Mouse (Mus musculus) subcutaneous adipose tissue, adult 2 months (tissue): ENCODE results near the gene Cyba. TPM values are rescaled to one million over a fixed set of nuclear protein-coding genes. Genes with fewer than 3 reads are reported as not detected.

Source experiments
- polyA plus RNA-seq: library from polyadenylated mRNA; depleted of rRNA; stranded (reverse); fragments of >200 nt; gene quantifications from 2 replicates; pipeline ENCODE4 v1.2.3, GENCODE M21; 2012; ENCODE audit warnings: low replicate concordance; rRNA removed

The Cyba gene
- 87.0 and 191 TPM in 2 replicates for polyA plus RNA-seq

DNA sequence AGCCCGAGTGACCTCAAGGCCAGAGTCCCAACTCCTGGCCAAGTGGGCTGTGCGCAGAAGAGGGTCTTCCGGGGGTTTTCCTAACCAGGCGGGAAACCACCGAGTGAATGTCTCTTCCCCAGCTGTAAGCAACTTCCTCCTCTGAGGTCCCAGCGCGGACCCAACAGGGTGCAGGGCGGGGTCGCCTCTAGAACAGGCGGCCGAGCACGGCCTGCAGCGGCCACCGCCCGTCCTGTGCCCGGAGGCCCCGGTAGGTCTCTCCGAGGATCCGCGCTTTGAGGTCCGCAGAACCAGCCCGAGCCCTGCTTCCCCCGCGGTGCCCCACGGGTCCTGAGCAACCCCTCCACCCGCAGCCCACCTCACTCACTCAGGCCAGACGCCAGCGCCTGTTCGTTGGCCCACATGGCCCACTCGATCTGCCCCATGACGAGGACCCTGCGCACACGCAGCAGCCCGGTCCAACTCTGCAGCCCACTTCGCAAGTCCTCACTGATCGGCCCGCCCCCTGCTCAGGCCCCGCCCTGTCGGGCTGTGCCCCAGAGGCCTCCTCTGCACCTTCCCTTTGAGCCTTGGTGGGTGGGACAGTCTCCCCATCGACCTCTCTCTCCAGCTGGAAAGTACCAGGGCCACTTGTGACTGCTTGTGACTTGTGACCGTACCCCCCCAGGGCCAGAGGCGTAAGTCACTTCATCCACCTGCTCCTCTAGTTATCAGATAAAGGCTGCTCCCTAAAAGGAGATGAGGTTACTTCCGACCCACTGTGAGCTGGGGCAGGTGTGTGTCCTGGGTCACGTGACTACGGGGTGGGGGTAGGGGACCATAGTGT lies at the start of gene Cyba:
TSS of gene Cyba (minus strand) at position 488 of the 826 bp plus-strand sequence.

DNA sequence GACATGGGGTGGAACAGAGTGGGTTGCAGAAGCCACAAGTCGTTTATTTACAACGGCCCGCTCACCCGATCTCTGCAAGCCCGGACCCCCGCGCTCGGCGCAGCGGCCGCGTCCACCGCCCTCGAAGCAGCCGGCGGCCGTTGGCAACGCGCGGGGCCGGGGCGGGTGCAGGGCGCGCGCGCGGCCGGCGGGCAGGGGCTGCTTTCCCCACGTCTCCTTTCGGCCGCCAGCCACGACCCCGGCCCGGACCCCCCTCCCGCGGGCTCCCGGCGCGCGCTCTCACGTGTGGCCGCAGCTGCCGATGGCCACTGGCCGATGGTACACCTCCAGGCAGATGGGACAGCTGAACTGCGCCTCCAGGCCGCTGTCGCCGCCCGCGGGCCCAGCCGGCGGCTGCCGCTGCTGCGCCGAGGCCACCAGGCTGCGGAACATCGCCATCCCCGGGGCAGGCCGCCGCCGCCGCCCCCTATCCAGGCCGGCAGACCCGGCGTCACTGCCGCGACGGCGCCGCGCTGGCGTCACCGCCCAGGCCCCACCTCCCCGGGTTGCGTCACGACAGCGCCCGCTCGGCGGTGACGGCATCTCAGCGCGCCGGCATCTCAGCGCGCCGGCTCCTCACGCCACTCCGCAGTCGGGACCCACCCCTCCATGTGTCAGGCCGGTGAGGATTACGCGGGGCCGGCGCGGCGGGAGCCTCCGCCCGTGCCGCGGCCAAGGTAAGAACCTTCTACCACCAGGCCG lies 43.0 kb upstream of the Cyba start, which contains the start of the genes Rnf166 and Ctu2:
TSS of gene Rnf166 (minus strand) at position 485 of the 741 bp plus-strand sequence.
TSS of gene Ctu2 (plus strand) at position 564 of the 741 bp plus-strand sequence.

DNA sequence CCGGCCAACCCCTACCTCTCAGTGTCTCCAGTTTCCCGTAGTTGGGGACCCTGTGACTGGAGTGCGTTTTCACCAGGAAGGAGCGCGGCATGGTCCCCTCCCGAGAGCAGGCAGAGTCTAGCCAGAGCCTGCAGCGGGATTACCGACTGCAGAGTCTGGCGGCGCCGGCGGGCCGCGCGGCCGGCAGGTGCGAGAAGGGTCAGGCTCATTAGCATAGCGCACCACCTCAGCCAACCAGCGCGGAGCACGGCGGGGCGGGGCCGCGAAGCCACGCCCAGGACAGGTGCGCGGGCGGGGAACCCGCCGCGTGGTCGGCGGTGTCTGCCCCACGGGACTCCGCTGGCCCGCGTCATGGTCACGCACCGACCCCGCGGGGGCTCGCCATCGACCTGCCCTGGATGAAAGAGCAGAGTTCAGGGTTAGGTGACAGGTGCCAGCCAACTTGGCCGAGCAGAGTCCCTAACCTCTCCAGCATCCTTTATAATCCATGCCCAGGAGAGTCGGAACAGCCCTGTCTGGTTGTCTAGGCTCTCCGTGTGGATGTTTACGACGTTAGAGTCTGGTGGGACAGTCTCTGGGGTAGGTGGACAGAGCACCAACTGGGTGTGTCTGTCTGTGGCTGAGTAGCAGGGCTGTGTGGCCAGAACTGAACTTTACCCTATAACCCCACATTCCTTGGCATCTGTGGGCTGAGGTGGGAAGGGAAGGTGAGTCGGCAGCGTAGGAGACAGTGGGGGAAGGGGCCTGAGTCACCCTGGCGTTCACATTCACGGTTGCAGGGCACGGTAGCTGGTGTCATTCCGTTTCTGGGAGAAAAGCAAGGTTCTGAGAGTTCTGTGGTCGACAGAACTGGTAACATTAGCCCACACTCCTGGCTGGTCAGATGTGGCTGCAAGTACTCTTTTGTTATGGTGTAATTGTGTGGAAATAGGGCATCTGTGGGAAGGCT lies 28.1 kb upstream of the Cyba start, which contains the start of gene Snai3:
TSS of gene Snai3 (minus strand) at position 210 of the 949 bp plus-strand sequence.

DNA sequence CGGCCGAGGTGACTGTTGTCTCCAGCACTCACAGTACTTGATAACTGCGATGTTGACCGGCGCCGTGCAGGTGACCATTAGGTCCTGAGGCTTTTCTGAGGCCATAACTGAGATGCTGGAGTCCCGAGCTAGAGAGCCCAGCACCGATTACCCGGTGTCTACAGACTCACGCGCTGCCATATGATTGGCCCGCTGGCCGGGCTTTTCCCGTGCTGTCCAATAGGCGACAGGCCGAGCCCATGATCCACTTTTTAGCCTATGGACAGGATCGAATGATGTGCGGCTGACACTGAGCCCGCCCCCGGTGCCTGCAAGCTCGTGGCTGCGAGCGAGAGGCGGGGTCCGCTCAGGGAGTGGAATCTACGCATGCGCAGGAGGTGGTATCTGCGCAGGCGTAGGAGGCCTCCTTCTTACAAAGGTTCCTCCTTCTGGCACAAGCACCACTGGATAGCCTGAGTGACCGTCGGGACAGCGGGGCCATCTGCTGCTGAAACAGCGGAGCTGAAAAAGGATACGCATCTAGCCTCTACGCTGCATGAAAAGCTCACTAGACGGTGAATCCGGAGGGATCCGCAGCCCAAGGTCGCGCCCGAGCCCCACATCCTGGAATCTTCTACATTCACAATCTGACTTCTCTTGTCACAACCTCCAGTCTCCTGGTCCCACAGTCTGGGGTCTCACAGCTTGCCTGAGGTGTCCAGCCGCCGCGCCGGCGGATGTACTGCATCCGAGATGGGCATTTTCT lies 10.7 kb upstream of the Cyba start, which contains the start of gene Mvd:
TSS of gene Mvd (minus strand) at position 161 of the 745 bp plus-strand sequence.

DNA sequence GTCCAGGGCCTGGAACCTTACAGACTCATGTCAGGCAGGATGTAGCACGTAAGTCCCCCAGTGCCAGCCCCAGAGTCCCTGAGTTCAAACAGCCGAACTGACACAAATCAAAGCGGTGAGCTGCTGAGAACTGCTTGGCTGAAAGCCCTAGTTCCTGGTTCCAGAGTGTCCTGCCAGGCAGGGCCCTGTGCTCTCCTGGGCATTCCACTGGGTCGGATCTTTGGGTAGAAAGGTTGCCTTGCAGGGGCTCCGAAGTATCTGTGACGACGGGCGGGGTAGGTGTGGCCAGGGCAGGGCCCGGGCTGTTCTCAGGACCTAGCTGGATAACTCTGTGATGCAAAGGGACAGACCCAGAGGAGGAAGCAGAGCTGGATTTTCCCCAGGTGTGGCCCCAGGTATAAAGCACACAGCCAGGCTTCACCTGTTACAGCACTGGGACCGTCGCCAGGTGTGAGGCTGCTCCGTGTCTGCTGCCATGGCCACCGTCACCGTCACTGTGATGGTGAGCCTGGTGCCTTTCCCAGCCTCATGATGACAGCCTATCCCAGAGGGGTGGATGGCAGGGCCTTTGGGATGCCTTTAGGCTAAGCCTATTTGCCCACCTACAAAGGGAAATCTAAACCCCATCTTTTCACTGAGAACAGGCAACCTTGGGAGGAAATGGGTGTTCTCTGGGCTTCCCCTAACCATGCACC lies 11.2 kb downstream of the Cyba start, which contains the start of gene Il17c:
TSS of gene Il17c (plus strand) at position 645 of the 695 bp plus-strand sequence.

DNA sequence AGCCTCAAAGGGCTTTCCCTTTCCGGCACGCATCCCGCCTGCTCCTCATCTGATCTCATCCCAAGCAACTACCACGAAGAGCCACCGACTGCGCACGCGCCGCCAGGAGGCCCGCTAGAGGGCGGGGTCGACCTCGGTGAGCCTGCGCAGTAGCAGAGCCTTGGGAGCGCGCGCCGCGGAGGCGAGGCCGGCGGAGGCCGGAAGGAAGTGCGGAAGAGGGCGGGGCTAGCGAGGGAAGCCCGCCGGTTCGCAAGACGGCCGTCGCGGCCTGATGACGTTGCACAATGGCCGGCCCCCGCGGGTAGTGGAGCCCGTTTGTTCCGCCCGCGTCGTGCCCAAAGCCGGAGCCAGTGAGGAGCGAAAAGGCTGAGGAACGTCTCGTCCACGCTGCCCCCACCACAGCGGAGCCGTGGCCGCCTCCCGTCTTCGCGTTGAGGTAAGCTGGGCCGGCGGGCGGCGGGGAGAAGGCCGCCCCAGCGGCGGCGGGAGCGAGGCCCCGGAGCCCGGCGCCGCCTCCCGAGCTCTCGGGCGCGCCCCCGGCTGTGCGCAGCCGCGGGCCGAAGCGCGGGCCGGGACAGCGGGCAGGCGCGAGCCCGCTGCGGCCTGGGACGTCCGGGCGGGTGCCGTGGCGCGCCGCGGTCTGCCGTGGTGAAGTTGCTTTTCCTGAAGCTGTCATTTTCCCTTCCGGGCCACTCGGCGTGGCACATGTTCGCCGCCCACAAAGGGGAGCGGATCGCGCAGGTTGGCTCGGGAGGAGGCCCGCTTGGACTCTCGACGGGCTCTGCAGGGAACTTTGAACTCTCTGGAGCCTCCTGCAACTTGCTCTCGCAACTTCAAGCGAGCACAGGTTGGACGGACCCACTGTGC lies 56.1 kb downstream of the Cyba start, which contains the start of gene Zc3h18:
TSS of gene Zc3h18 (plus strand) at position 245 of the 867 bp plus-strand sequence.

Other genes with a start within 250 kb of the Cyba start
- 14.3 and 36.0 TPM in 2 replicates for gene Zfpm1, start 150.8 kb downstream of the Cyba start, polyA plus RNA-seq
- gene Trhr2, start 72.2 kb downstream of the Cyba start, polyA plus RNA-seq, result not detected in 2 replicates
- 19.1 and 31.8 TPM in 2 replicates for gene Zc3h18, start 56.3 kb downstream of the Cyba start, polyA plus RNA-seq
- 0.19 and 0.32 TPM in 2 replicates for gene Il17c, start 10.9 kb downstream of the Cyba start, polyA plus RNA-seq
- gene Mvd, start 10.5 kb upstream of the Cyba start, polyA plus RNA-seq, result 33.7 and 36.7 TPM in 2 replicates
- 0.20 and 0.85 TPM in 2 replicates for gene Snai3, start 27.8 kb upstream of the Cyba start, polyA plus RNA-seq
- 74.3 and 112 TPM in 2 replicates for gene Rnf166, start 43.1 kb upstream of the Cyba start, polyA plus RNA-seq
- 20.0 and 42.8 TPM in 2 replicates for gene Ctu2, start 43.2 kb upstream of the Cyba start, polyA plus RNA-seq
- 208 and 217 TPM in 2 replicates for gene Piezo1, start 118.4 kb upstream of the Cyba start, polyA plus RNA-seq
- 6.5 and 27.5 TPM in 2 replicates for gene Cdt1, start 135.1 kb upstream of the Cyba start, polyA plus RNA-seq
- gene Aprt, start 144.0 kb upstream of the Cyba start, polyA plus RNA-seq, result 48.9 and 263 TPM in 2 replicates
- 25.7 and 35.7 TPM in 2 replicates for gene Galns, start 178.5 kb upstream of the Cyba start, polyA plus RNA-seq
- gene Trappc2l, start 178.7 kb upstream of the Cyba start, polyA plus RNA-seq, result 135 and 185 TPM in 2 replicates
- gene Pabpn1l, start 189.8 kb upstream of the Cyba start, polyA plus RNA-seq, result not detected in 2 replicates